Mouse (Mus musculus) G1E (cell line): Measurements from ENCODE around the gene Cntn2. TPM values are rescaled to one million over a fixed set of nuclear protein-coding genes. Genes with fewer than 3 reads are reported as not detected.

Experiments used
- ATAC-seq: 2 replicates; pipeline ENCODE4 v1.8.0; 2016; ENCODE audit warnings: mild to moderate bottlenecking; ENCODE audit not compliant: insufficient number of reproducible peaks, poor library complexity, low FRiP score, severe bottlenecking; ENCODE audit errors: extremely low read depth
- DNase-seq: peaks from one replicate; pipeline ENCODE4 v3.0.0; 2012; ENCODE audit warnings: low spot score
- H3K27me3 ChIP-seq: 2 replicates; pipeline ENCODE4 v1.6.1; 2012; ENCODE audit warnings: mild to moderate bottlenecking, low read length, inconsistent platforms; ENCODE audit not compliant: insufficient read depth
- H3K36me3 ChIP-seq: replicated peaks from 2 replicates; pipeline ENCODE3; 2012; ENCODE audit warnings: mild to moderate bottlenecking, inconsistent platforms
- H3K4me1 ChIP-seq: 2 replicates; pipeline ENCODE4 v1.6.1; 2012; ENCODE audit warnings: low read depth, low read length, inconsistent platforms, mixed read lengths; ENCODE audit not compliant: insufficient read depth
- H3K4me3 ChIP-seq: 2 replicates; pipeline ENCODE4 v1.5.1; 2012; ENCODE audit warnings: low read depth, mild to moderate bottlenecking, inconsistent platforms, low read length, moderate library complexity, mixed read lengths
- H3K9me3 ChIP-seq: replicated peaks from 2 replicates; pipeline ENCODE4 v1.6.1; 2012; ENCODE audit warnings: inconsistent platforms
- CTCF ChIP-seq: IDR thresholded peaks from 2 replicates; pipeline ENCODE4 v1.5.1; 2012; ENCODE audit warnings: low read depth, low read length, inconsistent platforms, mixed read lengths
- GATA1 ChIP-seq: IDR thresholded peaks from 2 replicates; pipeline ENCODE4 v1.6.1; 2012; ENCODE audit warnings: borderline replicate concordance, low read length, inconsistent platforms, mixed read lengths
- GATA2 ChIP-seq: IDR thresholded peaks from 2 replicates; pipeline ENCODE4 v1.6.1; 2012; ENCODE audit warnings: low read depth, low read length, inconsistent platforms, borderline replicate concordance
- POLR2AphosphoS5 ChIP-seq: IDR thresholded peaks from 2 replicates; pipeline ENCODE4 v1.6.1; 2012; ENCODE audit warnings: low read depth, low read length, inconsistent platforms; ENCODE audit not compliant: insufficient replicate concordance
- TAL1 ChIP-seq: conservative IDR thresholded peaks from 2 replicates; pipeline ENCODE4 v1.6.1; 2012; ENCODE audit warnings: low read depth, low read length, inconsistent platforms, mixed read lengths
- polyA plus RNA-seq: library from polyadenylated mRNA; stranded (reverse); fragments of >175 nt; gene quantifications from 2 replicates; pipeline ENCODE4 v1.2.3, GENCODE M21; 2012
- total RNA-seq, 2 experiments: library from RNA; stranded (forward) in 1 of 2; stranded (reverse) in 1 of 2; fragments of 200-1000 nt in 1 of 2; fragments of >200 nt in 1 of 2; fragmentation: Nextera tagmentation in 1 of 2; gene quantifications; 2 replicates each; pipeline ENCODE4 v1.2.3; 2014 to 2017

The Cntn2 gene
- total and polyA plus RNA-seq, 3 experiments, result 0.33 TPM; not detected in 2

GRCm38 (mm10) chr1:132519734-132520133 lies 23.3 kb downstream of the Cntn2 start:
- H3K27me3 ChIP-seq, result peaks cover 72% of the 10 kb centered on the region
- no peak for DNase-seq

GRCm38 (mm10) chr1:132518621-132519020 lies 24.4 kb downstream of the Cntn2 start:
- H3K4me3 ChIP-seq, result no peak overlapping the region
- ATAC-seq (no peak), DNase-seq (no peak)
- no peaks in the 10 kb centered on the region for H3K9me3 ChIP-seq
- peaks cover 8% of the 10 kb centered on the region; the same call in 1 of the 2 replicates for H3K4me1 ChIP-seq
- peaks cover 82% of the 10 kb centered on the region for H3K27me3 ChIP-seq
- no peaks in the 10 kb centered on the region for H3K36me3 ChIP-seq
- TF ChIP-seq TAL1 (no peak), POLR2AphosphoS5 (no peak), GATA2 (no peak), CTCF (no peak), GATA1 (no peak)

More at GRCm38 (mm10) chr1:132519734-132520133, 23.3 kb downstream of the Cntn2 start:
- TF ChIP-seq CTCF (no peak), GATA1 (no peak), GATA2 (no peak), POLR2AphosphoS5 (no peak), TAL1 (no peak)
- no peaks in the 10 kb centered on the region for H3K9me3 ChIP-seq
- no peak for ATAC-seq
- H3K4me1 ChIP-seq, result peaks cover 8% of the 10 kb centered on the region; the same call in 1 of the 2 replicates
- no peak overlapping the region for H3K4me3 ChIP-seq
- H3K36me3 ChIP-seq, result no peaks in the 10 kb centered on the region

GRCm38 (mm10) chr1:132516776-132517175 lies 26.3 kb downstream of the Cntn2 start:
- DNase-seq (no peak), ATAC-seq (no peak)
- Histone ChIP-seq H3K36me3 (no peaks in the 10 kb centered on the region), H3K4me3 (no peak overlapping the region), H3K4me1 (peaks cover 8% of the 10 kb centered on the region; the same call in 1 of the 2 replicates), H3K9me3 (no peaks in the 10 kb centered on the region), H3K27me3 (peaks cover 81% of the 10 kb centered on the region)
- TF ChIP-seq GATA1 (no peak), CTCF (no peak), TAL1 (no peak), POLR2AphosphoS5 (no peak), GATA2 (no peak)

DNA sequence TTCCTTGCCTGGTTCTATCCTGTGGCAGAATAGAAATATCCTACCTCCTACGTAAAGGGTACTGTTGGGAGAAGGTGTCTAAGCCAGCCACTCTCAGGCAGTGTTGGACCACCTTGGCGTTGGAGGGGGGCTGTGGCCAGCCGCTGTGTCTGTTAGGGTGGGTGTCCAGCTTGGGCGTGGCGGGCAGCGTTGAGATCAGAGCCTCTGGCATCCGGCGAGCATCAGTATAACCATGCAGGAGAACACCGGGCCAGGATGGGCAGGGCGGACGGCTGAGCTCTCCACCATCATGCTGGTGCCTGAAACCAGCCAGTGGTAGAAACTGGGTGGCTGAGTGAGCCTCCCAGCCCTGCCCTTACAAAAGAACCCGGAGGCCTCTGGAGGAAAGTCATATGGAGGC lies 27.7 kb downstream of the Cntn2 start:
- no peaks in the 10 kb centered on the region for H3K36me3 ChIP-seq
- H3K27me3 ChIP-seq, result peaks cover 77% of the 10 kb centered on the region
- no peak for TF ChIP-seq GATA1
- TF ChIP-seq CTCF, result no peak
- TF ChIP-seq TAL1, result no peak
- TF ChIP-seq GATA2, result no peak
- no peak for TF ChIP-seq POLR2AphosphoS5
- H3K9me3 ChIP-seq, result no peaks in the 10 kb centered on the region
- no peak for ATAC-seq
- no peak for DNase-seq
- H3K4me1 ChIP-seq, result peaks cover 4% of the 10 kb centered on the region; the same call in 1 of the 2 replicates
- H3K4me3 ChIP-seq, result no peak overlapping the region

DNA sequence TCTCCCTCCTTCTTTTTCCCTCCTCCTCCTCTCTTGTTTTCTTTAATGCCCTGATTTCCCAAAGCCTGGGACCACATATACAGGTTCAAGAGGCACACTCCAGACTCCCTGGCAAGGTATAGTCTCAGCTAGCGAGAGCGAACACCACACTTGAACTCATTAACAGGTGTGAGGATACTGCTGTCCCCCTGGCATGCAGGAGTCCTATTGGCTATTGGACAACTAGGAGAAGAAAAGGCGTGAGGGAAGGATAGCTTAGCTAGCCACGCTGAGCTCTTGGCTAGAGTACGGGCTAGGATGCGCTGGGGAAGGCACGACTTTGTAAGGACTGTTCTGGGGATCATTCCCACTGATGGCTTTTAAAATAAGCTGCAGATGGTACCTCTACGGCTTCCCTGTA lies 30.9 kb downstream of the Cntn2 start:
- TF ChIP-seq CTCF (no peak), POLR2AphosphoS5 (no peak), GATA1 (no peak)

GRCm38 (mm10) chr1:132511521-132511920 lies 31.5 kb downstream of the Cntn2 start:
- ATAC-seq (no peak; the same call in 1 of the 2 replicates), DNase-seq (no peak)
- H3K4me3 ChIP-seq, result no peak overlapping the region
- no peaks in the 10 kb centered on the region for H3K4me1 ChIP-seq
- H3K9me3 ChIP-seq, result no peaks in the 10 kb centered on the region
- peaks cover 33% of the 10 kb centered on the region for H3K36me3 ChIP-seq
- no peak for TF ChIP-seq GATA1
- TF ChIP-seq POLR2AphosphoS5, result no peak
- no peak for TF ChIP-seq CTCF
- TF ChIP-seq GATA2, result no peak
- TF ChIP-seq TAL1, result no peak
- peaks cover 47% of the 10 kb centered on the region for H3K27me3 ChIP-seq

More for the DNA sequence above, 30.9 kb downstream of the Cntn2 start:
- Histone ChIP-seq H3K9me3 (no peaks in the 10 kb centered on the region), H3K27me3 (peaks cover 53% of the 10 kb centered on the region), H3K4me1 (no peaks in the 10 kb centered on the region), H3K36me3 (peaks cover 27% of the 10 kb centered on the region), H3K4me3 (no peak overlapping the region)
- DNase-seq (no peak), ATAC-seq (no peak)
